Mouse (Mus musculus) liver, embryonic 11.5 days (tissue): ENCODE measurements around the gene Tenm2. TPM values are rescaled to one million over a fixed set of nuclear protein-coding genes. Genes with fewer than 3 reads are reported as not detected.

ENCODE experiments used
- ATAC-seq: fragments of 200-750 bp; cut with Nextera tagmentation; replicated peaks from 2 replicates; pipeline ENCODE4 v1.8.0; 2017; ENCODE audit warnings: moderate number of reproducible peaks, mild to moderate bottlenecking, moderate TSS enrichment, moderate library complexity; ENCODE audit not compliant: low FRiP score
- DNase-seq: peaks from one replicate; pipeline ENCODE4 v3.0.0-alpha.2; 2017; ENCODE audit warnings: low spot score
- H3K27ac ChIP-seq: fragments of 300-500 bp; sonication (generic); 2 replicates; pipeline ENCODE4 v1.5.1; 2014; ENCODE audit warnings: mild to moderate bottlenecking, low read depth, low read length, control low read depth
- H3K27me3 ChIP-seq: fragments of 300-500 bp; sonication (generic); replicated peaks from 2 replicates; pipeline ENCODE4 v1.6.1; 2014; ENCODE audit warnings: low read length, mixed read lengths; ENCODE audit not compliant: control insufficient read depth, insufficient read depth
- H3K36me3 ChIP-seq: fragments of 300-500 bp; sonication (generic); 2 replicates; pipeline ENCODE4 v1.6.1; 2014; ENCODE audit warnings: mild to moderate bottlenecking, low read length, moderate library complexity, mixed read lengths; ENCODE audit not compliant: control insufficient read depth, insufficient read depth
- H3K4me1 ChIP-seq: fragments of 300-500 bp; sonication (generic); replicated peaks from 2 replicates; pipeline ENCODE4 v1.6.1; 2014; ENCODE audit warnings: low read length, mixed read lengths; ENCODE audit not compliant: control insufficient read depth, insufficient read depth
- H3K4me2 ChIP-seq: fragments of 300-500 bp; sonication (generic); 2 replicates; pipeline ENCODE4 v1.6.1; 2014; ENCODE audit warnings: mild to moderate bottlenecking, control low read depth, moderate library complexity
- H3K4me3 ChIP-seq: fragments of 300-500 bp; sonication (generic); 2 replicates; pipeline ENCODE4 v1.5.1; 2014; ENCODE audit warnings: low read depth, low read length, control low read depth
- H3K9ac ChIP-seq: fragments of 300-500 bp; sonication (generic); 2 replicates; pipeline ENCODE4 v1.6.1; 2014; ENCODE audit warnings: low read depth, low read length, control low read depth
- H3K9me3 ChIP-seq: fragments of 300-500 bp; sonication (generic); 2 replicates; pipeline ENCODE4 v1.6.1; 2016; ENCODE audit warnings: low read length, inconsistent platforms, mixed read lengths; ENCODE audit not compliant: control insufficient read depth
- WGBS: fragments of 180-500 bp; shearing (Covaris S2); extraction: QIAGEN DNeasy Blood & Tissue Kit; methylation state at CpG from one replicate; pipeline ENCODE4 v1.1.7; 2014; 5-methylcytosine and 5-hydroxymethylcytosine counted together
- polyA plus RNA-seq: library from polyadenylated mRNA; unstranded; fragments of >200 nt; fragmentation: Nextera tagmentation; extraction: Ambion mirVana; gene quantifications from 2 replicates; pipeline ENCODE4 v1.2.1, GENCODE M21; 2014

Gene Tenm2
- polyA plus RNA-seq, 1 experiment from 2014 or later = 0.78 TPM

DNA sequence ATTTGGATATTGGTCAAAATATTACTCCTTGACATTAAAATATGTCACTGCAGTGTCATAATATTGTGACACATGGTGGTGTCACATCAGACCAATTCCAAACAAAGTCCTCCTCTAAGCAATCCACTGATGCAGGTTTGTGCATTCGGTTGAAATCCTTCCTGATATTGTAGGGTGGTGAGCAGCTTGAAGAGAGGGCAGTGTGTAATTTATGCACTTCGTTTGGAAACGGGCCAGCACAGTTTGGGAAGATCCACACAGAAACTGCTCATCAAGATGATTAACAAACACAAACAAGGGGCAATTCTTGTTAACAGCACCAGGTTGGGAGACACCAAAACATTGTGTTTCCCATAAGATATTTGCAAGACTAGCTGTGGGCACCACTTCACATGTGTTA, 508.0 kb downstream of the Tenm2 start:
- H3K4me3 ChIP-seq = no peak overlapping the region
- no peak for DNase-seq
- no peak for ATAC-seq
- no peaks in the 10 kb centered on the region for H3K27me3 ChIP-seq
- no peaks in the 10 kb centered on the region for H3K4me1 ChIP-seq
- 83% methylated on average over 3 of the region's 3 CpGs for WGBS
- H3K9ac ChIP-seq = no peak overlapping the region
- no peaks in the 10 kb centered on the region for H3K36me3 ChIP-seq
- no peak overlapping the region for H3K27ac ChIP-seq
- no peaks in the 10 kb centered on the region for H3K9me3 ChIP-seq
- no peak overlapping the region for H3K4me2 ChIP-seq

DNA sequence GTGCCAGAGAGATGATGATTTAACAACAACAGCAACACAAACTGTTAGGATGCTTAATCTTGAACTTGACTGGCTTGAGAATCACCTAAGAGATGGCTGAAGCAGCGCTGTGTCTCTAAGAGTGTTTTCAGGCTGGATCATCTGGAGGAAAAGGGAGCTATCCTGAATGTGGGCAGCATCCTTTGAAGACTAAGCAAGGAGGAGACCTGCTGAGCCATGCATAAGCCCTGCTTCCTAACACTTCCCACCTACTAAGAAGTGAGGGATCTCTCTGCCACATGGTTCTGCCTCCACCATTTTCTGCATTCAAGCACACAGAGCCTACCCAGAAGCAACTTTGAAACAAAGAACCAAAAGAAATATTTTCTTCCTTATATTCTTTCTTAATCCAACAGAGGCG, 532.9 kb downstream of the Tenm2 start:
- H3K27me3 ChIP-seq = no peaks in the 10 kb centered on the region
- ATAC-seq = no peak
- H3K36me3 ChIP-seq = no peaks in the 10 kb centered on the region
- no peak overlapping the region for H3K4me2 ChIP-seq
- no peaks in the 10 kb centered on the region for H3K9me3 ChIP-seq
- H3K4me3 ChIP-seq = no peak overlapping the region
- WGBS = 71% methylated on average over 2 of the region's 2 CpGs
- no peak overlapping the region for H3K27ac ChIP-seq
- H3K4me1 ChIP-seq = no peaks in the 10 kb centered on the region
- H3K9ac ChIP-seq = no peak overlapping the region
- DNase-seq = no peak

DNA sequence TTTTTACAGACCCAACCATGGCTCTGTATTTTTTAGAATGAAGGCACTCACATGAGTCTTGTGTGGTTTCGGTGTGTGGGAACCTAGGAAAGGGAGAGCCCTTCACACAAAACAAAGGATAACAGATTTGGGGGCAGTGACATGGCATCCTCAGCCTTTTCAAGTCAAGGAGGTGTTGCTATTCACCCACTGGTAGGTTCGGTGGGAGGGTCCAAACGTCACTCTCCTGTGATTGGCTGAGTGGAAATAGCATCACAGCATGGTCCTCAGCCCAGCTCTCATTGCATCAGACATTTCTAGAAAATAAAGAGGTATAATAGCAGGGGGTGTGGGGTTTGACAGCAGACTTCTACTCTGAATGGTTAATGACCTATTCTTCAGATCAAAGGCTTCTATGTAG, 534.8 kb downstream of the Tenm2 start:
- H3K4me1 ChIP-seq = no peaks in the 10 kb centered on the region
- no peak overlapping the region for H3K9ac ChIP-seq
- no peak overlapping the region for H3K27ac ChIP-seq
- 90% methylated on average over 3 of the region's 3 CpGs for WGBS
- no peaks in the 10 kb centered on the region for H3K9me3 ChIP-seq
- no peaks in the 10 kb centered on the region for H3K27me3 ChIP-seq
- DNase-seq = no peak
- no peak overlapping the region for H3K4me3 ChIP-seq
- no peak for ATAC-seq
- no peak overlapping the region for H3K4me2 ChIP-seq
- H3K36me3 ChIP-seq = no peaks in the 10 kb centered on the region

DNA sequence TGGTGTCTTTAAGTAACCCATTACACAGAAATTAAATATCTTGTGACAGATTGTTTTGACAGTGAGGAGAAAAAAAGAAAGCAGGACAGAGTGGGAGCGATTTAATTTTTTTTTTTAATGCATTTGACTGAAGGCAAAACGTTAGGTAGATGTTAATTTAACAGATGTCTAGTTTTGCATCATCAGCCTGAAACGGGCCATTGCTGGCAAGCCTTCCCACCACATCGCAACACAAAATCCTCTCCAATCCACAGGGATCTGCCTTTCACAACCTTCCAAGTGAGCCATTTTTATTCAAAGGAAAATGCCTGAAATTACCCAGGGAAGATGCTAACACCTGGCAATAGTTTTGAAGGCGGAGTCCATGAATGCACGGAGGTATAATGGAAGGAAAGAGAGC, 535.6 kb downstream of the Tenm2 start:
- no peaks in the 10 kb centered on the region for H3K27me3 ChIP-seq
- no peaks in the 10 kb centered on the region for H3K9me3 ChIP-seq
- DNase-seq = no peak
- H3K9ac ChIP-seq = no peak overlapping the region
- no peak for ATAC-seq
- WGBS = 80% methylated on average over 6 of the region's 6 CpGs
- H3K36me3 ChIP-seq = no peaks in the 10 kb centered on the region
- H3K4me1 ChIP-seq = no peaks in the 10 kb centered on the region
- no peak overlapping the region for H3K4me3 ChIP-seq
- no peak overlapping the region for H3K27ac ChIP-seq
- no peak overlapping the region for H3K4me2 ChIP-seq

DNA sequence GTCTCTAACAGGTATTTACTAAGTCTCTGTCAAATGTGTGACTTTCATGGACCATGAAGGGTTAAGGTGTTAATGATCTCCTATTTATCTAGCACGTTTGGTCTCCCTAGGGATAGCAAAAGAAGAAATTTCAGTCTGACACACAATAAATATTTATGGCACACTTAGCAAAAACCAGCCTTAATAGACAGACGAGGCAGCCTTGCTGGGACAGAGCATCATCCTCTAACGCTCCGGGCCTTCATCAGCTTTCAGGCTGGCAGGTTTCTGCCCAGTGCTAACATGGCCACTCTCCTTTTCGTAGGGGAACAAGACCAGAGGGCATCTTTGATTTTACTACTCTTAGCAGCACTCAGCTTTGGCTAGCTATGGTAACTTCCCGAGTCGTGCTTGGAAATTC, 537.5 kb downstream of the Tenm2 start:
- Histone ChIP-seq H3K4me2 (no peak overlapping the region), H3K36me3 (no peaks in the 10 kb centered on the region), H3K9me3 (no peaks in the 10 kb centered on the region), H3K4me1 (no peaks in the 10 kb centered on the region), H3K27ac (no peak overlapping the region), H3K4me3 (no peak overlapping the region), H3K9ac (no peak overlapping the region), H3K27me3 (no peaks in the 10 kb centered on the region)
- 78% methylated on average over 7 of the region's 7 CpGs for WGBS
- DNase-seq = no peak
- ATAC-seq = no peak

DNA sequence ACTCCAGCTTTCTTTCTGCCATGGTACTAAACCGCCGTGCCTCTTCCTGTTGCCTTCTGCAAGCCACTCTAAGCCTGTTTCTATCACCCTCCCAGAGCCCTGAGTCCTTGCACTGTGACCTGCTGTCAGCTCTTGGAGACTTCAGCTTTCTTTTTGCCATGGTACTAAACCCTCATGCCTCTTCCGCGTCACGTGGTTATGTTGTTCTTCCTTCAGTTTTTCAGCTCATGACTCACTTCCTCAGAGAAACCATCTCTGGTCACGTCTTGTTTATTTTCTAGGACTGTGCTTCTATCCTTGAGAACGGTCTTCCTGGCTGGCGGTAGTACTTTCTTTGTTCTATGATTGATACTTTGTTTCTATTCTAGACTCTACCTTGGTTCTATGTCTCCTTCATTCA, 537.9 kb downstream of the Tenm2 start:
- no peak for DNase-seq
- Histone ChIP-seq H3K4me2 (no peak overlapping the region), H3K27ac (no peak overlapping the region), H3K9ac (no peak overlapping the region), H3K36me3 (no peaks in the 10 kb centered on the region), H3K9me3 (no peaks in the 10 kb centered on the region), H3K27me3 (no peaks in the 10 kb centered on the region), H3K4me1 (no peaks in the 10 kb centered on the region), H3K4me3 (no peak overlapping the region)
- 64% methylated on average over 8 of the region's 8 CpGs for WGBS
- ATAC-seq = no peak

DNA sequence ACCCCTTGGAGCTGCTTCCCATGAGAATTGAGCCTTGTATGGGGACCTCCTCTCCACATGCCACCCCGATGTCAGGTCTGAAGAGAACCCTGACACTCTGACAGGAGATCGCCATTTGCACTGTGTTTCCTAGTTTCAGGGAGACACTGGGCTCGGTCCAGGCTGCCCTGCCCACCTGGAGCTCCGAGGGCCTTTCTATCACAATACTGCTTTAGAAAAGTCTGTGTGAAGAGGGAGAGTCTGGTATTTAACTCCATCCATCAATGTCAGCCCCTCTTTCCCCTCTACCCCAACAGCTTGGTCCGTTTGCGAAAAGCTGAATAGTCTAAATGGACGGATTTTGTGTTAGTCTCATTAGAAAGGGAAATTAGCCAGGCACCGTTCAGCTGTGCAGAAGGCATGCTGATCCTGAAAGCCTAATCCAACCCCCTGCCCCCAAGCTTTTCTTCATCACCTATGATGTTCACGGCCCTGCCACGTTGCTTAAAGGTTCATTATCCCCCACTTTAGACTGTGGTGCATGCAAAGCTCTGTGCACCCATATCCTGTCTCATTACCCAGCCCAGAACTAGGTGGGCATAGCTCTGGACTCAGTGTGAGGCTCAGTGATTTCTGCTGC, 538.6 kb downstream of the Tenm2 start:
- H3K9ac ChIP-seq = no peak overlapping the region
- no peak overlapping the region for H3K4me2 ChIP-seq
- DNase-seq (no peak), ATAC-seq (no peak)
- H3K4me1 ChIP-seq = no peaks in the 10 kb centered on the region
- H3K27ac ChIP-seq = no peak overlapping the region
- no peaks in the 10 kb centered on the region for H3K36me3 ChIP-seq
- H3K4me3 ChIP-seq = no peak overlapping the region
- 70% methylated on average over 10 of the region's 10 CpGs for WGBS
- H3K9me3 ChIP-seq = no peaks in the 10 kb centered on the region
- no peaks in the 10 kb centered on the region for H3K27me3 ChIP-seq

DNA sequence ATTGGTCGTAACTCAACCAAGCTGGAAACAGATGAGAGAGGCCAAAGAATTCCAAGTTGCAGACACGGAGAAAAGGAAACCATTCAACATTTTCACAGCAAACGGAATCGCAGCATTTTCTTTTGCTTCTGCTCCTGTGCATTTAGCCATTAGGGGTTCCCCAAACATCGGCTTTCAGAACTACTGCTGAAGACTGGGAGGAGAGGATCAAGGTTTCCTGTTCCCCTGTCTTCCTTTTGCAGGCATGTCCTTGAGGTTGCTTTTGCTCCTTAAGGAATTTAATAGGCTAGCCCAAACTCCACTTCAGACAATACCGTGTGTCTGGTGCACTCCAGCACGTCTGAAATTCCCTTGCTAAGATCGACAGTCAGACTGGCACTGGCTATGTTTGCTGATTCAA, 541.0 kb downstream of the Tenm2 start:
- WGBS = 82% methylated on average over 8 of the region's 8 CpGs
- Histone ChIP-seq H3K4me3 (no peak overlapping the region), H3K4me1 (no peaks in the 10 kb centered on the region), H3K4me2 (no peak overlapping the region), H3K27me3 (no peaks in the 10 kb centered on the region), H3K9me3 (no peaks in the 10 kb centered on the region), H3K36me3 (no peaks in the 10 kb centered on the region), H3K9ac (no peak overlapping the region), H3K27ac (no peak overlapping the region)
- no peak for DNase-seq
- no peak for ATAC-seq

DNA sequence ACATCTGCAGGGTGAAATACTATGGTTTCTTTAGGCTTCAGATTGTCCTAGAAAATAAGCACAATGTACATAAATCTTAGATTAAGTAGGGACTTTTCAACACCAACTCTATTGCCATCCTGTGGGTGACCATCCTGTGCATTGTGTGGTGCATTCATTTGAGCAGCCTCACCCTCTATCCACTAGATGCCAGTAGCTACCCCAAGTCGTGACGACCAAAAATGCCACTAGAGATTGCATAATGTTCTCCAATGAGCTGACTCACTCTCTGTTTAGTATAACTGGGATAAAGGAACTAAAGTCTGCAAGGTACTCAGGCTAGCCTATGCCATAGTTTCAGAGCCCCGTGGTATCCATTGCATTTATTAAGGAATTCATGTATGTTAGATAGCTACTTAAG, 543.1 kb downstream of the Tenm2 start:
- DNase-seq (no peak), ATAC-seq (no peak)
- WGBS = 62% methylated on average over 3 of the region's 3 CpGs
- no peak overlapping the region for H3K4me2 ChIP-seq
- no peak overlapping the region for H3K9ac ChIP-seq
- H3K9me3 ChIP-seq = no peaks in the 10 kb centered on the region
- no peak overlapping the region for H3K27ac ChIP-seq
- no peaks in the 10 kb centered on the region for H3K4me1 ChIP-seq
- no peaks in the 10 kb centered on the region for H3K36me3 ChIP-seq
- H3K27me3 ChIP-seq = no peaks in the 10 kb centered on the region
- H3K4me3 ChIP-seq = no peak overlapping the region
